Mouse (Mus musculus) C2C12 (cell line): ENCODE measurements around the gene Otogl. TPM values are rescaled to one million over a fixed set of nuclear protein-coding genes. Genes with fewer than 3 reads are reported as not detected.
A peak's percentile ranks its signal among the peaks of the same experiment; 100 is the strongest.

Experiments used
- H3K27me3 ChIP-seq: one replicate; pipeline ENCODE4 v1.6.1; 2011; ENCODE audit not compliant: control insufficient read depth, insufficient read depth, insufficient read length
- H3K36me3 ChIP-seq: one replicate; pipeline ENCODE4 v1.6.1; 2011; ENCODE audit not compliant: control insufficient read depth, insufficient read depth
- H3K4me3 ChIP-seq: one replicate; pipeline ENCODE4 v1.5.1; 2011; ENCODE audit warnings: mild to moderate bottlenecking, control low read depth; ENCODE audit not compliant: poor library complexity, insufficient read depth, severe bottlenecking
- H3K79me2 ChIP-seq: one replicate; pipeline ENCODE4 v1.6.1; 2011; ENCODE audit not compliant: control insufficient read depth, insufficient read depth
- H3K79me3 ChIP-seq: one replicate; pipeline ENCODE4 v1.6.1; 2011; ENCODE audit warnings: low read depth, control low read depth
- H3ac ChIP-seq: one replicate; pipeline ENCODE3; 2011; ENCODE audit warnings: low read depth; ENCODE audit not compliant: control insufficient read depth, insufficient read length
- CEBPB ChIP-seq: IDR thresholded peaks from one replicate; pipeline ENCODE4 v1.6.1; 2011; ENCODE audit warnings: low read depth, mild to moderate bottlenecking, control low read depth, moderate library complexity
- CTCF ChIP-seq: IDR thresholded peaks from one replicate; pipeline ENCODE4 v1.5.1; 2011; ENCODE audit not compliant: control insufficient read depth, insufficient read depth, insufficient read length
- FOSL1 ChIP-seq: IDR thresholded peaks from one replicate; pipeline ENCODE4 v1.8.0; 2011; ENCODE audit warnings: mild to moderate bottlenecking, low read length; ENCODE audit not compliant: poor library complexity, insufficient read depth, severe bottlenecking
- MAX ChIP-seq: IDR thresholded peaks from one replicate; pipeline ENCODE4 v1.6.1; 2011; ENCODE audit warnings: mild to moderate bottlenecking, control low read depth
- MYOD1 ChIP-seq: IDR thresholded peaks from one replicate; pipeline ENCODE4 v1.6.1; 2011; ENCODE audit warnings: low read depth; ENCODE audit not compliant: control insufficient read depth, insufficient read length
- MYOG ChIP-seq: IDR thresholded peaks from one replicate; pipeline ENCODE4 v1.6.1; 2011; ENCODE audit not compliant: control insufficient read depth, insufficient read length; ENCODE audit errors: extremely low read depth
- USF1 ChIP-seq: IDR thresholded peaks from one replicate; pipeline ENCODE4 v1.6.1; 2011; ENCODE audit warnings: low read depth, mild to moderate bottlenecking, control low read depth, moderate library complexity
- polyA plus RNA-seq: library from polyadenylated mRNA; unstranded; fragments of >200 nt; fragmentation: generic; extraction: Trizol; gene quantifications from one replicate; pipeline ENCODE4 v1.2.1, GENCODE M21; 2012; ENCODE audit warnings: missing spikeins

The Otogl gene
- polyA plus RNA-seq, 1 experiment = 0.01 TPM

DNA sequence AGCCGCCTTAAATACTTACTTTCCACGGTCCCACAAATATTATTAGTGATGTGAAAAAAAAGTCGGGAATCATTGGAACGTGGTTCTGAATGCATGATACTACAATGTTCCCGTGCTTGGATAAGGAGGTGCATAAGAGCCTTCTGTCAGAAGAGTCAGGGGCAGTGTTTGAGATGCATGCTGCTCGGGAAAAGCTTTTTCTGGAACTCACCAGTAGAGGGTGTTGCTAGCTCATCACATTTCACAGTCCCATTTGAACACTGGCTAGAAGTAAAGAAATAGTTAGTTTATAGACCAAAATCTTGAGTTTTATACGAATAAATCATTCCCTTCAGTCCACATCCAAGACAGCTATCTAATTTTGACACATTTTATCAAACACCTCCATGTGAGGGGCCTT lies 53.2 kb downstream of the Otogl start:
- H3K79me2 ChIP-seq = no peaks in the 10 kb centered on the region
- H3ac ChIP-seq = no peak overlapping the region
- no peak overlapping the region for H3K4me3 ChIP-seq
- no peaks in the 10 kb centered on the region for H3K79me3 ChIP-seq
- H3K27me3 ChIP-seq = no peaks in the 10 kb centered on the region
- no peak for TF ChIP-seq MYOD1
- TF ChIP-seq CTCF = peak; percentile 31
- no peaks in the 10 kb centered on the region for H3K36me3 ChIP-seq

DNA sequence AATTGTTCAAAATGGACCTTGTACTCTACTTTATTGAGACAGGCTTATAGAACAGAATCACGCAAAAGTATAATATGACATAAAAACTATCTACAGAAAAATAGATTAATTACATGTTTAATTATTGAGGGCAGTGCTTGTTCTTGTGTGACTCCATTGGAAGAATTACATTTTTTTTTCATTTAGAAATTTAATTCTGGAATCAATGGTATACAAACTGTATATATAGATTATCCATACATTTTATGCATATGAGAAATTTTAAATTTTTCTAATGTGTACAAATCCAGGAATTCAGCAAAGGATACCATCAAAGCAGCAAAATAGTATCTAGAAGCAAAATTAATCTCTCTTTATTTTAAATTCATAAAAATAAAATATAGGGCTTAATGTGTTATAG lies 67.0 kb downstream of the Otogl start:
- H3K79me3 ChIP-seq = no peaks in the 10 kb centered on the region
- no peaks in the 10 kb centered on the region for H3K79me2 ChIP-seq
- TF ChIP-seq CEBPB (no peak), CTCF (no peak), MYOG (no peak), MAX (no peak), MYOD1 (no peak)
- H3K36me3 ChIP-seq = no peaks in the 10 kb centered on the region
- H3K4me3 ChIP-seq = no peak overlapping the region
- H3K27me3 ChIP-seq = no peaks in the 10 kb centered on the region
- H3ac ChIP-seq = no peak overlapping the region

DNA sequence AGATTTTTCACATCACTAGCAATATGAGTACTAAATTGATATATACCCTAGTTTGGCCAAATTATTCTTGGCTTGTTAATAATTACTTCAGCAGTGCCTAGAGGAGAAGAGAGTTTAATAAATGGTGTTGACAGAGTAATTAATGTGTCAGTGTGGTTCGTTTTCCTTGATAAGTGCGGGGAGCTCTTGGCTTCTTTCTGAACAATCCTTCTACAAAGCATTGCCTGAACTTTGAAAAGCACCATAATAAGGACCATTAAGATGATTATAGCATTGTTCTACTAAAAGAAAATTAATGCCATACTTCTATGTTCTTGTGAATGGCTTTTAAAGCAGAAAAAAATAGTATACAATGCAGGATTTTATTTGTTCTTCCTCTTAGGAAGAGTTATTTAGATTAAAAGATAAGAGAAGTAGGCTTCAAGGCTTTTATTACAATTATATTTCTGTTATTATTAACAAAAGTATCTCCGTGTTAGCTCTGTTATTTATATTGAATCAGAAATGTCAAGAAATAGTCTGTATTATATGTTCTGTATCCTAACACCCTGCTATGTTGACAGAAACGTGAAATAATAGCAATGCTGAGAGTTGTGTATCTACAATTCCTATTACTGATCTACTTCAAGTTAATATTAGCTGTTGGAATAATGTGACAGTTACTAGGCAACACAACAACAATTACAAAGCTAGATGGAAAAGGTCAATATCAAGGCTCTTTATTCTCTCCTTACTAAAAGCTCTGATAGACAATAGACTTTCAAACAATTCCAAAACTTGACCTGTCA lies 77.3 kb downstream of the Otogl start:
- H3K27me3 ChIP-seq = no peaks in the 10 kb centered on the region
- H3K79me2 ChIP-seq = no peaks in the 10 kb centered on the region
- H3ac ChIP-seq = no peak overlapping the region
- TF ChIP-seq MAX (no peak), MYOD1 (no peak), FOSL1 (no peak), USF1 (no peak), MYOG (no peak), CTCF (no peak), CEBPB (no peak)
- no peak overlapping the region for H3K4me3 ChIP-seq
- no peaks in the 10 kb centered on the region for H3K36me3 ChIP-seq
- no peaks in the 10 kb centered on the region for H3K79me3 ChIP-seq

DNA sequence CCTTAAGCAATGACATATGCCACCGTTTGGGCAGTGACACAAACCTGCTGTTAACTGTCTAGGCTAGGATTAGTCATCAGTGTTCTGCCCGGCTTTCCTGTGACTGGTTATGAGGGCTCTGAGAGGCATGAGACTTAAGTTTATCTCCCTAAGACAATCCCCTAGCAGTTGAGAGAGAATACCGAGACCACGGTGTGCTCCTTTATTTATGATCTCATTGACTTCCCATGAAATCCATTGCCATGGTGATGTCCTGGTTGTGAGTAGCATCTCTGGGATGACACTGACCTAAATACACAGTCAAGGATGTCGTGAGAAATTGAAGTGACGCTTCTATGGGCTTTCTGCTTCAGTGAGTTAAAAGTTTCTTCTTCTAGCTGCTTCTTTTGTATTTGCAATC lies 82.8 kb downstream of the Otogl start:
- TF ChIP-seq CEBPB = no peak
- no peak for TF ChIP-seq CTCF
- TF ChIP-seq USF1 = no peak
- no peak for TF ChIP-seq FOSL1
- no peak for TF ChIP-seq MAX
- Histone ChIP-seq H3K4me3 (no peak overlapping the region), H3ac (no peak overlapping the region), H3K27me3 (no peaks in the 10 kb centered on the region), H3K79me2 (no peaks in the 10 kb centered on the region), H3K79me3 (no peaks in the 10 kb centered on the region), H3K36me3 (no peaks in the 10 kb centered on the region)

DNA sequence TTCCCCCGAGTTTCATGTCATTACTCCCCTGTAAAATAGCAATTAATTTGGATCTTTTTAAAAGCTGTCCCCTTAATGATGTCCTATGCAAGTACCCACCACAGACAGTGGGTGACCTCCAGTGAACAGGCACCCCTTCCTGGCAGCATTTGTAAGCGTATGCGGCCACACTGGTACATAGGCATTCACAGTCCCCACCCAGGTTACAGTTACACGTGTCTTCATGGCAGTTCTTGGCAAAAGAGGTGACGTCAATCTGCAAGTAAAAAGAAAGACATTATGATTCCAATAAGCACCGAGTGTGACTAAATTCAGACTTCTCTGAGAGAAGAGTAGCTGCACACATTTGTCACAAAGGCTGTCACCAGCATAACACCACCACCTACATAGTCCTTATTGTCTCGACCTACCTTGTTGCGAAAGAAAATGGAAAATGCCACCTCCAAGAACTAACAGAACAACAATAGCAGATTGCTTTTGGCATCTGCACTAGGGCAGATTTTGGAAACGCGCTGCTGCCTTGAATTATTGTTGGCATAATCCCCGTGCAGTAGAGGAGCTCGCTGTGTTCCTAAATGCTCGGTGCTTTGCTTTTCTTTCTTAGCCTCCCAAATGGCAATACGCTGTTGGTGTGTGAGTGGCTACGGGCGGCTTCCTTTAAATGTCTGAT lies 98.0 kb downstream of the Otogl start:
- TF ChIP-seq MYOG = no peak
- no peak for TF ChIP-seq MYOD1
- TF ChIP-seq MAX = no peak
- TF ChIP-seq CTCF = no peak
- no peak for TF ChIP-seq USF1
- no peak for TF ChIP-seq FOSL1
- no peak for TF ChIP-seq CEBPB
- H3K27me3 ChIP-seq = no peaks in the 10 kb centered on the region
- no peak overlapping the region for H3ac ChIP-seq
- H3K79me3 ChIP-seq = no peaks in the 10 kb centered on the region
- H3K79me2 ChIP-seq = no peaks in the 10 kb centered on the region
- H3K36me3 ChIP-seq = no peaks in the 10 kb centered on the region
- H3K4me3 ChIP-seq = no peak overlapping the region

DNA sequence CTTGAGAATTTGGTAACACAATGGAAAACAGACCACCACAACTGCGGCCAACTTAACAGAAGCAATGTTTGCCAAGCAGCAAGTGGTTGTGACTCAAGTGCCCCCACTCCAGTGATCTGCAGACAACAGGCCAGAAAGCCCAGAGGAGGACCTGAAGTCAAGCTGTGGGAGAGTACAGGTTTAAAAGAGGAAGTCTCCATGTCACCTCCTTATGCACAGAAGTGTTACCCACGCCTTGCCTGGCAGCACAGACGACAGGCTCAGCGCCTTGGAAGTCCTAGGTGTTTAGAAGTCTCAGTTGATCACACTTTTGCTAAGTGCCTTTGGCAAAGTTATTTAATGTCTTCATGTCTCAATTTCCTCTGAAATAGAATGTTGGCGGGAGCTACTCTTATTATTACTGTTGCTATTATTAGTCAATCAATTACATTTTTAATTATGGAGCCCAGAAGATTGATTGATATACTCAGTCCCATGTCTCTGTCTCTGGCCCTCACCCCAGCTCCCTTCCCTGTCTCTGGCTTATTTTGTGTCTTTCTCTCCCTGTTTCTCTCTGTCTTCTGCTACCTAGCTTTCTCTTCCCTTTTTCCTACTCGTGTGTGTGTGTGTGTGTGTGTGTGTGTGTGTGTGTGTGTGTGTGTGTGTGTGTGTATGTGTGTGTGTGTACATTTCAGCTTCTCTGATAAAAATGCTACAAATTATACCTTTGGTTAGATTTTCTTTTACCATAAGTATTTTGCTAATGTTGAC lies 101.1 kb downstream of the Otogl start:
- Histone ChIP-seq H3ac (no peak overlapping the region), H3K4me3 (no peak overlapping the region), H3K79me3 (no peaks in the 10 kb centered on the region), H3K36me3 (no peaks in the 10 kb centered on the region), H3K79me2 (no peaks in the 10 kb centered on the region), H3K27me3 (no peaks in the 10 kb centered on the region)
- TF ChIP-seq CTCF = no peak
- no peak for TF ChIP-seq MAX
- no peak for TF ChIP-seq USF1
- TF ChIP-seq CEBPB = no peak
